Mouse (Mus musculus): ENCODE measurements at regions not wholly inside any gene's neighbourhood (a gene's known extent, or its start where the extent isn't known, plus 50 kb on each side); places are given as distances from the start of the nearest gene placed in this dataset.

DNA sequence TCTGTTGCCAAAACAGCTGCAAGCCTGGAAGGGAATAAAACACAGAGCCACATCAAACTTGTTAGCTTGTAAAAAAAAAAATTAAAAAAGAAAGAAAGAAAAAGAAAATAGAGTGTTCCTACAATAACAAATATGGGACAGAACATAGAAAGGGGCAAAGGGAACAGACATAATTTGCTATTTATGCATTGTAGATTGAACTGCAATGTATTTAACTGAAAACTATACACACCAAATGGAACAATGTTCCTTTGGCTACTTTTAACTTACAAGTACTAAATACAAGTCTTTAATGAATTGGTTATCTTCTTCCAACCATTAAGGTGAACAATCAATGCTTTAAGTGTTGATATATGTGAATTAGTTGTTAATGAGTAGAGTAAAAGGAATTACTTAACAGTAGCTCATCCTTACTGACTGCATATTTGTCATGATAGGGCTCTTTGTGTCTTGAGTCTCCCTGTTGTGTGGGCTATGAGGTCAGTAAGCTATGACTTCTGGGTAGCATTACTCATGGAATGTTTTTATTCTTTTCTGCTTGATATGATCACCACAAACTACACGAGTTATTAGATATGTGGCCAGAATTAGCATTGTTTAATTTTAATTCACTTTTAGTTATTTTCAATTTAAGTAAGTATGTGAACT is 597.0 kb upstream of the Megf9 start:
- TF ChIP-seq CTCF (IDR thresholded peaks at IDR 0.05; ENCODE audit: borderline replicate concordance, control insufficient read depth, extremely low read depth, insufficient read depth, low read length, poor library complexity) (no peak), POLR2A (IDR thresholded peaks at IDR 0.05; ENCODE audit: control insufficient read depth, extremely low read depth, insufficient read depth, low read length, poor library complexity) (no peak)

All from thymus, adult 2 months (tissue).